Mouse (Mus musculus): ENCODE measurements around the gene Ryr1.
A peak's percentile ranks its signal among the peaks of the same experiment; 100 is the strongest.

The Ryr1 gene

GRCm38 (mm10) chr7:28992997-28993396 is 132.0 kb downstream of the Ryr1 start:
- peak; percentile 88 for DNase-seq (ENCODE audit: low read depth, low spot score)

DNA sequence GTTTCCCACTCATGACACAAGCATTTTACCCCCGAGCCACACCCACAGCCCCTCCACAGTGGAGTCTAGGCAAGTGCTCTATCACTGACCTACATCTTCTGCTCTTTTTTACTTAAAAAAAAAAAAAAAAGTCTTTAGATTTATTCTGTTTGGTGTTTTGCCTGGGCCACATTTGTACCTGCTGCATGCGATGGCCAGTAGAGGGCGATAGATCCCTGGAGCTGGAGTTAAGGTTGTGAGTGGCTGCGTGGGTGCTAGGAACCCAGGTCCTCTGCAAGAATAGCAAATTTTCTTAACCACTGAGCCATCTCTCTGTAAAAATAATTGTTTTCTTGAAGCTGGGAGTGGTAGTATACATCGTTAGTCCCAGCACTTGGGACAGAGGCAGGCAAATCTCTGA is 133.4 kb downstream of the Ryr1 start:
- DNase-seq (ENCODE audit: low read depth, low spot score), result peak; percentile 80

GRCm38 (mm10) chr7:28990766-28991273 is 134.2 kb downstream of the Ryr1 start:
- DNase-seq (ENCODE audit: low read depth, low spot score), result peak; percentile 94

- DNase-seq (ENCODE audit: low read depth, low spot score), result no peak
Measured at GRCm38 (mm10) chr7:28985207-28985606, 139.8 kb downstream of the Ryr1 start.

GRCm38 (mm10) chr7:28984452-28984851 is 140.5 kb downstream of the Ryr1 start:
- no peak for DNase-seq (ENCODE audit: low read depth, low spot score)

- DNase-seq (ENCODE audit: low read depth, low spot score), result peak; percentile 80
Measured at GRCm38 (mm10) chr7:28983849-28984248, 141.1 kb downstream of the Ryr1 start.

DNA sequence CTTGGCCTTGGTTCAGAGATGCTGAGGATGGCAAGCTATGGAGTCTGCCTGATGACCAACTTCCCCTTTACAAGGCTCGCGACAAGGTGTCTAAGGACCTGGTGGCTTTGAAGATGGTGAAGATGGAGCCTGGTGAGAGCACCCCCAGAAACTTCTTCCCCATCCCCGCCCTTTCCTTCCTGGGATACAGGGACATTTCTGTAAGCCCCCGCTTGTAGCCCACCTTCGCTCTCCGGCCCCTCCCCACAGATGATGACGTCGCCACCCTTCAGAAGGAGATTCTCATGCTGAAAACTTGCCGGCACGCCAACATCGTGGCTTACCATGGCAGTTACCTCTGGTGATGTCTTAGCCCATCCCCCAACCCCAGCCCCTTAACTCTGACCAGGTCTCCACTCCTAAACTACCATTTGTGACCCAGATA is 141.8 kb downstream of the Ryr1 start:
- no peak for DNase-seq (ENCODE audit: low read depth, low spot score)

DNA sequence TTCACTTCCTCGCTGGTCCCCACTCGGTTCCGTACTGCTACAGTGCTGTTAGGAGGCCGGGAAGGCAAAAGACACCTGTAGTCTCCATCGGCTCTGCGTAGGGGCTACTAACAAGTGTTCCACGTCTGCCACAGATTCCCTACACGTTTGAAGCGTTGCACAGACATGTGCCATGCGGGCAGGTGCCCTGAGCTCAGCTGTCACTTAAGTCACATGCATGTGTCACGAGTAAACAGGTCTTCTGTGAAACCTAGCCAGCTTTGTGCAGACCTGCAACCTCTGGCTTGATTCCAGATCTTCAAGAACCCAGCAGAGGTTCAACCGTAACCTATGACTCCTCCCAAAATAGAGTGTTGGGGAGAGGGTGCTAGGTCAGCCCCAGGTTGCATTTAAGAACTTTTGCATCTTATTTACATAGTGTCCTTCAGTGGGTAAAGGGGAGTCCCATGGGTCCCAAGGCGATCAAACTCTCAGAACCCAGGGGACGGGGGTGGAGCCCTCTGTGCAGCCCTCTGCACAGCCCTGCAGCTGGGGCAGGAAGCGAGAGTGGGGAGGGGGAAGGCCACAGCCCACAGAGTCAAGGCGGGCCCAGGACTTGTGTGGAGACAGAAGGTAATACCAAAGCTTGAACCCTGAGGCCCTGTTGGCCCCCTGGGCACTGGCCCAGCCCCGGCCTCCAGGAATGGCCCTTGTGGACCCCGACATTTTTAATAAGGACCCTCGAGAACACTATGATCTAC is 142.5 kb downstream of the Ryr1 start:
- peak; percentile 65 for DNase-seq (ENCODE audit: low read depth, low spot score)

- DNase-seq (ENCODE audit: low read depth, low spot score), result peak; percentile 100
Measured at GRCm38 (mm10) chr7:28981651-28982273, 143.2 kb downstream of the Ryr1 start, which contains the start of the genes Eif3k and Map4k1. TSS of gene Eif3k (minus strand) at chr7:28981864. TSS of gene Map4k1 (plus strand) at chr7:28982050.

GRCm38 (mm10) chr7:28977556-28977955 is 147.4 kb downstream of the Ryr1 start:
- no peak for DNase-seq (ENCODE audit: low read depth, low spot score)

DNA sequence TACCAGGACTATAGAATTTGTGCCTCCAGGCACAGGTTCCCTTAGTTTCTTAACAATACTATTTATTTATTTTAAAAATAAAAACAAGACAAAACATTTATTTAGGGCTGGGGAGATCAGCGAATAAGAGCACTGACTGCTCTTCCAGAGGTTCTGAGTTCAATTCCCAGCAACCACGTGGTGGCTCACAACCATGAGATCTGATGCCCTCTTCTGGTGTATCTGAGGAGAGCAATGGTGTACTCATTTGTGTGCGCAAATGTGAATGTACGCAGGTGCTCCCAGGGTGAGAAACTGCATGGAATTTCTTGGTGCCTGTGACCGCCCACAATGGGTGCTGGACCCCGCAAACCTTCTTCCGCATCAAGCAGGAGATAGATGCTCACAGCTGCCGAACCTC is 152.0 kb downstream of the Ryr1 start:
- DNase-seq (ENCODE audit: low read depth, low spot score), result peak; percentile 79

- DNase-seq (ENCODE audit: low read depth, low spot score), result peak; percentile 91
Measured at GRCm38 (mm10) chr7:28972542-28972985, 152.4 kb downstream of the Ryr1 start.

DNA sequence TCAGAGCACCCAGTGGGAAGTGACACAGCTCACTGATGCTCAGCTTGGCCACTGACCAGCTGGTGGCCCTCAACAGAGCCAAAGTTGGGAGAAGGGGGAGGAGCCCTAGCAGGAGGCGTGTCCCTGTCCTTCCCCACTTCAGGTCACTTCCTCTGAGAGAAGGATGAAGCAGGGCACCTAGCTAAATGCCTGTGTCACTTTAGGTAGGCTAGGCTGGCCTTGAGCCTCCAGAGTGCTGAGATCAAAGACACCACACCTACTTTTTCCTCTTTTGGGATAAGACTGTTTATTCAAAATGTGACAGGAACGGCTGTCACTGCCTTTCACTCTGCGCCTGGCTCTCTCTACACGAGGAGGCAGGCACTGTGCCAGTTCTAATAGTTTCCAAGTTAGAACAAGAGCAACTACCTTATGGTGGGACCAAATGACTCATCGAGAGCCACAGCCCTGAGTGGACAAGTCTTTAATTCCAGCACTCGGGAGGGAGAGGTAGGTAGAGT is 153.2 kb downstream of the Ryr1 start:
- no peak for DNase-seq (ENCODE audit: low read depth, low spot score)

DNA sequence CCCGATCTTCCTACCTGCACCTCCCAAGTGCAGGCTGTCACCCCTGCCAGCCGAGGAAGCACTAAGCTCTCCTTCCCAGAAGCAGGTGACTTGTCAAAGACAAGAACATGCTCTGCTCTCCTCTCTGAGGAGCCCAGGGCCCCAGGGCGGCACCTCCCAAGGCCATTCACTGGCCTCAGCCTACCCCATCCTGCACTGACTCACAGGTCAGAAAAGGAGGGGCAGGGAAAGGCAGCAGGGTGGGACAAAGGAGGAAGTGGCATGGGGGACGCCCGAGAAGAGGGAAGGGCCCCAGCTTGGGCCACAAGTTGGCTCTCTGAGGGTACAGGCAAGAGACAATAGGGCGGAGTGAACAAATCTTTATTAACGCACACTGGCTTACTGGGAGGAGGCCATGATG is 153.9 kb downstream of the Ryr1 start:
- peak; percentile 44 for DNase-seq (ENCODE audit: low read depth, low spot score)

DNA sequence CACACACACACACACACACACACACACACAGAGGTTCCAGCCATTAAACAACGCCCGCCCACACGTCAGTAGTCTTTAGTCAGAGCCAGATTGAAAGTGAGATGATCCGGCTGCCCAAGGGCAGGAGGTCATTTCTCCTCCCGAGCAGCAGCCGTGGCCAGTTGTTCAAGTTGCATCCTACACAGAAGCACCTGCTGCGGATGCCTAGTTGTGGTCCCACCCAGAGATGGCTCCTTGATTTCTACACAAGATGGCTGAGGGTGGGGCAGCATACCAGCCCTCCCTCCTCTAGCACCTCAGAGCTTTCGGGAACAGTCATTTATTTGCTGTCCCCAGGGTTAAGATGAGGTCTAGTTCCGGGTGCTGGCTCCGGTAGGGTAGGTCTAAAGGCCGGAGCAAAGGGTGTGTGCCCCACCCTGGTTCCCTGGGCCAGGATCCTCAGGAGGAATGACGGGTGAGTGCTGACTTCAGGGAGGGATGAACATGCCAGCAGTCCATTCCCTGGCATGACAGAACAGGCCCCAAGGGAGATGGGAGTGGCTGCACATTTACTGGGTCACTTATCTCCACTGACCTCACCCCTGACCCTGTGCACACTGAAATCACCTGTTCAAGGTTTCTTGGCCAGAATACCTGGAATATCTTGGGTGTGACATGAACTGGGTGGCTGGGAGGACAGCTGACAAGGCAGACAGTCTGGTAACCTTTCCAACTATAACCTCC is 155.1 kb downstream of the Ryr1 start:
- DNase-seq (ENCODE audit: low read depth, low spot score), result peak; percentile 95

GRCm38 (mm10) chr7:28969271-28969670 is 155.7 kb downstream of the Ryr1 start:
- DNase-seq (ENCODE audit: low read depth, low spot score), result peak; percentile 72

DNA sequence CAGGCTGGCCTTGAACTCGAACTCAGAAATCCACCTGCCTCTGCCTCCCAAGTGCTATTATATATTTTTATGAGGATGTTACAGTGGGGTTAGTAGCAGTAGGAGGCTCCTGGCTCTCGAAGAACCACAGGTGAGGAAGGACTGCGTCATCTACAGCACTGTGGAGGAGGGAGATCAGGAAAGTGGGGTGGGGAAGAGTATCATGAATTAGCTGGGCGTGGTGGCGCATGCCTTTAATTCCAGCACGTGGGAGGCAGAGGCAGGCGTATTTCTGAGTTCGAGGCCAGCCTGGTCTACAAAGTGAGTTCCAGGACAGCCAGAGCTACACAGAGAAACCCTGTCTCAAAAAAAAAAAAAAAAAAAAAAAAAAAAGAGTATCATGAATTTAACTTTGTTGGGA is 156.9 kb downstream of the Ryr1 start:
- peak; percentile 87 for DNase-seq (ENCODE audit: low read depth, low spot score)

- peak; percentile 98 for DNase-seq (ENCODE audit: low read depth, low spot score)
Measured at GRCm38 (mm10) chr7:28966751-28967505, 158.1 kb downstream of the Ryr1 start.

DNA sequence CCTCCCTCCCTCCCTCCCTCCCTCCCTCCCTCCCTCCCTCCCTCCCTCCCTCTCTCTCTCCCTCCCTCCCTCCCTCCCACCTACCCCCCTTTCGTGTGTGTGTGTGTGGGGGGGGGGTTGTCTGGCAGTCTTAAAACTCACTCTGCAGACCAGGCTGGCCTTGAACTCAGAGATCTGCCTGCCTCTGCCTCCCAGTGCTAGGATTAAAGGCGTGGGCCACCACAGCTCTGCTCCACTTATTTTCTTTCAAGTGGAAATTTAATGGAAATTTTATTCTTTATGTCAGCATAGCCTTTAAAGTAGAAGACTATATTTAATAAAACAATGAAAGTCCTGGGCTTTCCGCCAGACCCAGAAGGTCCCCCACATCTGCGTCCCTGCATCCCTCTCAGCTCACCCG is 158.8 kb downstream of the Ryr1 start:
- DNase-seq (ENCODE audit: low read depth, low spot score), result peak; percentile 80

DNA sequence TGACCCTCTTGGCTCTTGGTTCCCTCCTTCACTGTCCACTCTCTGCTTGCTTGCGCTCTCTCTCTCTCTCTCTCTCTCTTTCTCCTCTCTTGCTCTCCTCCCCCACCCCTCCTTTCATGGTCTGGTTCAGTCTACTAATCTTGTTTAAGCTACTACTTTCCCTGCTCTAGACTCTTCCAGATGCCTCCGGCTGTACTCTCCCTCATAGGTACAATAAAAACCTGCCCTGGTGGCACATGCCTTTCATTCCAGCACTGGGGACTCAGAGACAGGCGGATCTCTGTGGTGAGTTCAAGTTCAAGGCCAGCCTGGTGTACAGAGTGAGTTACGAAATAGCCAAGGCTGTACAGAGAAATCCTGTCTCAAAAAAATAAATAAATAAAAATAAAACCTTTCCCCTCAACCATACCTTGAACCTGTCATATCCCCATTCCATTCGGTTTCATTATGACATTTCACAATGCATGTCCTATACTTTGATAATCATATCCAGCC is 159.6 kb downstream of the Ryr1 start:
- DNase-seq (ENCODE audit: low read depth, low spot score), result peak; percentile 79

DNA sequence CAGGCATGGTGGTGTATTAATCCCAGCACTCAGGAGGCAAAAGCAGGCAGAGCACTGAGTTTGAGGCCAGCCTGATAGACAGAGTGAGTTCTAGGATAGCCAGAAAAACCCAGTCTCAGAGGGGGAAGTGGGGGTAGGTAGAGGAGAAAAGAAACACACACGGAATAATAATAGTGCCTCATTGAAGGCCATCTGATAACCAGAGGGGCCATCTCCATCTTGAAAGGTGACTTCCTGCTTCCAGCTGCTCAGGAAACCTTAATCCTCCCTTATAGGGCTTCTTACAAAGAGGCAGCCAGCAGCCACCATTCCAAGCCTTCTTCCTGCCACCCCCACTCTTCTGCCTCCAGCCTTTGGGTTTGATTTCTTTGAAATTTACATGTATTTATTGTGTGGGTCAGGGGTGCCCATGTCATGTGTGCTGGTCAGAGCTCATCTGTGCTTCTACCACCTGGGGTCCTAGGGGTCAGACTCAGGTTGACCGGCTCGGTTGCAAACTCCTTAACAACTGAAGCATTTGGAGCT is 161.5 kb downstream of the Ryr1 start:
- DNase-seq (ENCODE audit: low read depth, low spot score), result peak; percentile 97

Measured in R1 (cell line).